Mouse (Mus musculus): ENCODE data around the gene Olfr314. TPM values are rescaled to one million over a fixed set of nuclear protein-coding genes. Genes with fewer than 3 reads are reported as not detected.

Gene Olfr314
- polyA plus RNA-seq, 1 experiment, result not detected

DNA sequence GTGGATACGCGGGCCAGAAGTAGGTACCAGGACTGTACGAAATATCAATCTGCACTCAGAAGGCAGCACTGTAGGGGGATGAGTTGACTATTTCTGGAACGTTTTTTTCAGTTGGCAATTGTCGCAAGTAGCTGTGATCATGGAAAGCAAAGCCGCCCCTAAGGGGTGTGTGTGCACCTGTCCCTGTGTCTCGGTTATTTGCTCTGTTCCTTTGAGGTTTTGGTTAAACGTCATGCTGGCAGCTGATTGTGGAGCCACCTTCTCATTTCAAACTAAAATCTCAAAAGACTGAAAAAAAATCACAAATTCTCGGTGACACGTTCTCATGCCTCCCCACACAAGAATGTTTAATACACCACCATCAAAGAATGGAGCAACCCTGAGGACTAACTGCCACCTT lies 4.9 kb downstream of the Olfr314 start:
- no peaks in the 10 kb centered on the region for H3K4me1 ChIP-seq (ENCODE audit: control insufficient read depth, insufficient read depth, insufficient read length, low read length)
- no peak overlapping the region for H3K4me3 ChIP-seq (ENCODE audit: low read depth, low read length)
- no peak for TF ChIP-seq CTCF (IDR thresholded peaks at IDR 0.05; ENCODE audit: extremely low read depth, insufficient read length, insufficient replicate concordance, low read depth, low read length)
- H3K27me3 ChIP-seq (ENCODE audit: control insufficient read depth, insufficient read depth, low read length), result no peaks in the 10 kb centered on the region
- no peak overlapping the region for H3K27ac ChIP-seq (ENCODE audit: insufficient read depth, low read depth, low read length)
- no peaks in the 10 kb centered on the region for H3K36me3 ChIP-seq (ENCODE audit: control insufficient read depth, insufficient read depth, low read length)
- 84% methylated on average over 10 of the region's 10 CpGs for WGBS

GRCm38 (mm10) chr11:58788346-58788745 lies 5.6 kb downstream of the Olfr314 start:
- WGBS, result 67% methylated on average over 8 of the region's 8 CpGs
- Histone ChIP-seq H3K4me1 (ENCODE audit: control insufficient read depth, insufficient read depth, insufficient read length, low read length) (no peaks in the 10 kb centered on the region), H3K27me3 (ENCODE audit: control insufficient read depth, insufficient read depth, low read length) (no peaks in the 10 kb centered on the region), H3K36me3 (ENCODE audit: control insufficient read depth, insufficient read depth, low read length) (no peaks in the 10 kb centered on the region), H3K4me3 (ENCODE audit: low read depth, low read length) (no peak overlapping the region), H3K27ac (ENCODE audit: insufficient read depth, low read depth, low read length) (no peak overlapping the region)
- no peak for TF ChIP-seq CTCF (IDR thresholded peaks at IDR 0.05; ENCODE audit: extremely low read depth, insufficient read length, insufficient replicate concordance, low read depth, low read length)
- TF ChIP-seq POLR2A (IDR thresholded peaks at IDR 0.05; ENCODE audit: low read depth, low read length), result no peak

DNA sequence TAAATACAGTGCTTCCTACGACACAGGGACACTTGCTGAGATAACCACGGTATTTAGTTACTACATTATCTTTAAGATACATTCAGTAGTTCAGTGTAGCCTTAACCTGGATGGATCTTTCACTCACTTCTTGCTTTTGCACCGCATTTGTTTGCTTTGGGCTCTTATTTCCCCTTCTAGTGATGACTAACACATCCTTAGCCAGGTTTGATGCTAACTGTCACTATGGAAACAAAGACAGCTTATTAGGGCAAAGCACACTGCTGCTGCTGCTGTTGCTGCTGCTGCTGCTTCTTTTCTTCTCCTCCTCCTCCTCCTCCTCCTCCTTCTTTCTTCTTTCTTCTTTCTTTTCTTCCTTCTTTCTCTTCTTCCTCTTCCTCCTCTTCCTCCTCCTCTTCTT lies 6.8 kb downstream of the Olfr314 start:
- 23% methylated on average over 3 of the region's 3 CpGs for WGBS
- Histone ChIP-seq H3K27ac (ENCODE audit: insufficient read depth, low read depth, low read length) (no peak overlapping the region), H3K27me3 (ENCODE audit: control insufficient read depth, insufficient read depth, low read length) (no peaks in the 10 kb centered on the region), H3K4me1 (ENCODE audit: control insufficient read depth, insufficient read depth, insufficient read length, low read length) (no peaks in the 10 kb centered on the region), H3K36me3 (ENCODE audit: control insufficient read depth, insufficient read depth, low read length) (no peaks in the 10 kb centered on the region), H3K4me3 (ENCODE audit: low read depth, low read length) (no peak overlapping the region)
- no peak for TF ChIP-seq POLR2A (IDR thresholded peaks at IDR 0.05; ENCODE audit: low read depth, low read length)
- no peak for TF ChIP-seq CTCF (IDR thresholded peaks at IDR 0.05; ENCODE audit: extremely low read depth, insufficient read length, insufficient replicate concordance, low read depth, low read length)

- TF ChIP-seq POLR2A (IDR thresholded peaks at IDR 0.05; ENCODE audit: low read depth, low read length) (no peak), CTCF (IDR thresholded peaks at IDR 0.05; ENCODE audit: extremely low read depth, insufficient read length, insufficient replicate concordance, low read depth, low read length) (no peak)
- H3K4me3 ChIP-seq (ENCODE audit: low read depth, low read length), result no peak overlapping the region
- no peaks in the 10 kb centered on the region for H3K27me3 ChIP-seq (ENCODE audit: control insufficient read depth, insufficient read depth, low read length)
- H3K4me1 ChIP-seq (ENCODE audit: control insufficient read depth, insufficient read depth, insufficient read length, low read length), result no peaks in the 10 kb centered on the region
- no peaks in the 10 kb centered on the region for H3K36me3 ChIP-seq (ENCODE audit: control insufficient read depth, insufficient read depth, low read length)
- no peak overlapping the region for H3K27ac ChIP-seq (ENCODE audit: insufficient read depth, low read depth, low read length)
- WGBS, result 28% methylated on average over 2 of the region's 2 CpGs
Observed at GRCm38 (mm10) chr11:58790053-58790452, 7.3 kb downstream of the Olfr314 start.

GRCm38 (mm10) chr11:58790646-58791045 lies 7.9 kb downstream of the Olfr314 start:
- Histone ChIP-seq H3K27me3 (ENCODE audit: control insufficient read depth, insufficient read depth, low read length) (no peaks in the 10 kb centered on the region), H3K4me1 (ENCODE audit: control insufficient read depth, insufficient read depth, insufficient read length, low read length) (no peaks in the 10 kb centered on the region), H3K4me3 (ENCODE audit: low read depth, low read length) (no peak overlapping the region), H3K27ac (ENCODE audit: insufficient read depth, low read depth, low read length) (no peak overlapping the region), H3K36me3 (ENCODE audit: control insufficient read depth, insufficient read depth, low read length) (no peaks in the 10 kb centered on the region)
- 70% methylated on average over 6 of the region's 6 CpGs for WGBS
- no peak for TF ChIP-seq CTCF (IDR thresholded peaks at IDR 0.05; ENCODE audit: extremely low read depth, insufficient read length, insufficient replicate concordance, low read depth, low read length)
- TF ChIP-seq POLR2A (IDR thresholded peaks at IDR 0.05; ENCODE audit: low read depth, low read length), result no peak

- H3K4me3 ChIP-seq (ENCODE audit: low read depth, low read length), result no peak overlapping the region
- no peaks in the 10 kb centered on the region for H3K27me3 ChIP-seq (ENCODE audit: control insufficient read depth, insufficient read depth, low read length)
- no peaks in the 10 kb centered on the region for H3K36me3 ChIP-seq (ENCODE audit: control insufficient read depth, insufficient read depth, low read length)
- 92% methylated on average over 2 of the region's 2 CpGs for WGBS
- H3K27ac ChIP-seq (ENCODE audit: insufficient read depth, low read depth, low read length), result no peak overlapping the region
- TF ChIP-seq CTCF (IDR thresholded peaks at IDR 0.05; ENCODE audit: extremely low read depth, insufficient read length, insufficient replicate concordance, low read depth, low read length) (no peak), POLR2A (IDR thresholded peaks at IDR 0.05; ENCODE audit: low read depth, low read length) (no peak)
- no peaks in the 10 kb centered on the region for H3K4me1 ChIP-seq (ENCODE audit: control insufficient read depth, insufficient read depth, insufficient read length, low read length)
Observed at GRCm38 (mm10) chr11:58795856-58796255, 13.1 kb downstream of the Olfr314 start.

DNA sequence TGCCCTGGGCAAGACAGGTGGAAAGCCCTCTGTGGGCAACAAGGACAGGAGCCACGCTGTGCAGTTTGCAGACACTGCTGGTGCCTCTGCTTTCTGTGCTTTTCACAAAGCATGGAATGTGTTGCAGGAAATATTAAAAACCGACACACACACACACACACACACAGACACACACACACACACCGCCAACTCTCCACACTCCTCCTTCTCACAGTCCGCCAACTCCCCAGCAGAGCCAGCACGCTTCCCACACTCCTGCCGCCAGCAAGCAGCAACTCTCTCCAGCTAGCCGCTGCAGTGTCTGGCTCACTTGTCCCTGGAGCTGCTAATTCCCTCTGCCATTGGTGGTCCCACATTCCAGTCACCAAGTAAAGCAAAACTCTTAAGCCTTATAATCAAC lies 14.1 kb downstream of the Olfr314 start:
- WGBS, result 83% methylated on average over 7 of the region's 7 CpGs
- no peaks in the 10 kb centered on the region for H3K27me3 ChIP-seq (ENCODE audit: control insufficient read depth, insufficient read depth, low read length)
- peaks cover 3% of the 10 kb centered on the region; the same call in 1 of the 2 replicates for H3K4me1 ChIP-seq (ENCODE audit: control insufficient read depth, insufficient read depth, insufficient read length, low read length)
- H3K4me3 ChIP-seq (ENCODE audit: low read depth, low read length), result no peak overlapping the region
- TF ChIP-seq POLR2A (IDR thresholded peaks at IDR 0.05; ENCODE audit: low read depth, low read length), result no peak
- no peak for TF ChIP-seq CTCF (IDR thresholded peaks at IDR 0.05; ENCODE audit: extremely low read depth, insufficient read length, insufficient replicate concordance, low read depth, low read length)
- H3K27ac ChIP-seq (ENCODE audit: insufficient read depth, low read depth, low read length), result no peak overlapping the region
- no peaks in the 10 kb centered on the region for H3K36me3 ChIP-seq (ENCODE audit: control insufficient read depth, insufficient read depth, low read length)

GRCm38 (mm10) chr11:58799747-58800146 lies 17.0 kb downstream of the Olfr314 start:
- TF ChIP-seq POLR2A (IDR thresholded peaks at IDR 0.05; ENCODE audit: low read depth, low read length) (no peak), CTCF (IDR thresholded peaks at IDR 0.05; ENCODE audit: extremely low read depth, insufficient read length, insufficient replicate concordance, low read depth, low read length) (no peak)
- WGBS, result 78% methylated on average over 5 of the region's 5 CpGs
- peaks cover 12% of the 10 kb centered on the region; the same call in 1 of the 2 replicates for H3K4me1 ChIP-seq (ENCODE audit: control insufficient read depth, insufficient read depth, insufficient read length, low read length)
- H3K4me3 ChIP-seq (ENCODE audit: low read depth, low read length), result no peak overlapping the region
- H3K36me3 ChIP-seq (ENCODE audit: control insufficient read depth, insufficient read depth, low read length), result no peaks in the 10 kb centered on the region
- H3K27me3 ChIP-seq (ENCODE audit: control insufficient read depth, insufficient read depth, low read length), result no peaks in the 10 kb centered on the region
- no peak overlapping the region for H3K27ac ChIP-seq (ENCODE audit: insufficient read depth, low read depth, low read length)
